Mouse (Mus musculus) testis, adult 2 months (tissue): ENCODE data around the gene Adprm.

ENCODE experiments used
- CTCF ChIP-seq: fragments of 200-500 bp; IDR thresholded peaks from 2 replicates; pipeline ENCODE4 v1.5.1; 2012; ENCODE audit warnings: low read depth, mild to moderate bottlenecking, inconsistent platforms, low read length, moderate library complexity; ENCODE audit not compliant: control insufficient read depth, insufficient read depth, insufficient replicate concordance
- POLR2A ChIP-seq: fragments of 200-500 bp; IDR thresholded peaks from 2 replicates; pipeline ENCODE4 v1.6.1; 2012; ENCODE audit warnings: low read depth, mild to moderate bottlenecking, inconsistent platforms, low read length, moderate library complexity; ENCODE audit not compliant: control insufficient read depth

DNA sequence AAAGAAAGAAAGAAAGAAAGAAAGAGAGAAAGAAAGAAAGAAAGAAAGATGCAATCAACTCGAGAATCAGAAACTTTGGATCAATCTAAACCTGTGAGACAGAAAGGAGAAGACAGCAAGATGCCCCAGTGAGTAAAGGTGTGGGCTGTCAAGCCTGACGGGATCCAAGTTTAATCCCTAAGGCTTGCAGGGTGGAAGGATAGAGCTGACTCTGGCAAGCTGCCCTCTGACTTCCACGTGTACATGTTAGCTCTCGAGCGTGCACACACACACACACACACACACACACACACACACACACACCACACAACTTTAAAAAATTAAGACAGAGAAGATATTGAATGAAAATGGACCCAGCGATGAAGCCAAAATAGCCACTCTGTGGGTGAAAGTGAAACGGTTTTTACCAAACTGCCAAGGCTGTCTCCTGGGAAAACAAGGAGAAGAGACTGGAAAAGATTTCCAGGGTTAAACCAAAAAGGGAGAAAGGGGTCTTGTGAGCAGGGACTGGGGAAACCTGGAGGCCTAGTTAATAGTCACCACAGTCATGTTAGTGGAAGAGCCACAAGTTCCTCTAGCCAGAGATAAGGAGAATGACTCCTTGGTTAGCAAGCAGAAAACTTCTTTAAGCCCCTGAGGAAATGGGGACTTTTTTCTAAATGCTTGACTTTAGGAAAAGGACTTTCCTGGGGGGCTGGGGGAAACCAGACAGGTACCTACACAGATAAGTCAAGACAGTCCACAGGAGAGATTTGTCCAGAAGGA is 32.5 kb downstream of the Adprm start:
- TF ChIP-seq CTCF (no peak), POLR2A (no peak)
